Comparison of ENCODE assay signal across 18 mouse cellular contexts in genomic region chrX:142869844-142870243, GRCm38 (mm10).
DNase-seq lines count a peak whose midpoint lies in the region; ATAC-seq and TF ChIP-seq lines count a peak whose summit lies in the region.
"Had no signal": no experiment of that assay in that cellular context is flagged by ENCODE, and none has a peak within 500 bp of the region (broad histone marks: within the 10 kb centered on the region; RNA-seq: fewer than 3 reads in every experiment).

No protein-coding gene starts in this region.

- no peaks in the 10 kb centered on the region for H3K36me3 ChIP-seq in limb, embryonic 14.5 days (ENCODE audit: control insufficient read depth, insufficient read depth, low read length)
- H3K36me3 ChIP-seq in limb, embryonic 10.5 days, result no peaks in the 10 kb centered on the region
- H3K36me3 ChIP-seq: hindbrain, embryonic 13.5 days; lung, embryonic 15.5 days had no signal

- no peak overlapping the region for H3K4me3 ChIP-seq in limb, embryonic 14.5 days (replicated peaks; ENCODE audit: low read length)
- no peak overlapping the region for H3K4me3 ChIP-seq in limb, embryonic 10.5 days
- H3K4me3 ChIP-seq: erythroblast, embryonic 14.5 days; hindbrain, embryonic 13.5 days; lung, embryonic 15.5 days had no signal

- DNase-seq in gastrocnemius, adult 18-20 months (ENCODE audit: low spot score), result peak; percentile 1
- no peak for DNase-seq in gastrocnemius, postnatal 10 days
- DNase-seq in limb, embryonic 14.5 days (ENCODE audit: low spot score), result peak; percentile 38
- DNase-seq in limb, embryonic 10.5 days (ENCODE audit: low spot score), result no peak
- peak; percentile 87 for DNase-seq in brain, embryonic 14.5 days (ENCODE audit: low read depth)
- DNase-seq in retina, postnatal 1 day, result peak; percentile 81
- DNase-seq in c-Kit-positive CD71-positive TER-119-positive erythroid progenitor cells, embryonic 14.5 days (ENCODE audit: low spot score), result no peak
- DNase-seq: adrenal gland, adult 2 months; B cell, adult 2 months; cerebellum, adult 9-11 months; kidney, postnatal 10 days; right cerebral cortex, postnatal 14 days; thymus, postnatal 4 days had no signal

- no peaks in the 10 kb centered on the region for H3K4me1 ChIP-seq in limb, embryonic 14.5 days (ENCODE audit: control insufficient read depth, insufficient read depth, low read length)
- H3K4me1 ChIP-seq in limb, embryonic 10.5 days, result no peaks in the 10 kb centered on the region
- H3K4me1 ChIP-seq: hindbrain, embryonic 13.5 days; lung, embryonic 15.5 days had no signal

- H3K27ac ChIP-seq in limb, embryonic 14.5 days (replicated peaks; ENCODE audit: low read depth, low read length), result no peak overlapping the region
- H3K27ac ChIP-seq in limb, embryonic 10.5 days, result no peak overlapping the region
- H3K27ac ChIP-seq: hindbrain, embryonic 13.5 days; lung, embryonic 15.5 days had no signal

- H3K9ac ChIP-seq in limb, embryonic 14.5 days (ENCODE audit: low read depth, low read length, severe bottlenecking), result no peak overlapping the region
- H3K9ac ChIP-seq: hindbrain, embryonic 13.5 days; lung, embryonic 15.5 days had no signal

- H3K9me3 ChIP-seq in limb, embryonic 14.5 days (ENCODE audit: control insufficient read depth, low read length), result no peaks in the 10 kb centered on the region
- H3K9me3 ChIP-seq in limb, embryonic 10.5 days (replicated peaks), result no peaks in the 10 kb centered on the region
- H3K9me3 ChIP-seq: hindbrain, embryonic 13.5 days; lung, embryonic 15.5 days had no signal

- peak; percentile 47 for ATAC-seq in limb, embryonic 14.5 days (ENCODE audit: low FRiP score, low read depth)
- ATAC-seq: intestine, postnatal 0 days had no signal

- H3K27me3 ChIP-seq in limb, embryonic 14.5 days (ENCODE audit: control insufficient read depth, insufficient read depth, low read length), result no peaks in the 10 kb centered on the region
- peaks cover 48% of the 10 kb centered on the region for H3K27me3 ChIP-seq in limb, embryonic 10.5 days (ENCODE audit: low read depth, poor library complexity, severe bottlenecking)
- H3K27me3 ChIP-seq: lung, embryonic 15.5 days had no signal

- whole genome bisulfite sequencing in limb, embryonic 14.5 days, result 60% methylated on average over 2 of the region's 2 CpGs
- 93% methylated on average over 2 of the region's 2 CpGs for WGBS in limb, embryonic 10.5 days

- H3K4me2 ChIP-seq in limb, embryonic 14.5 days (replicated peaks; ENCODE audit: low read depth, low read length, severe bottlenecking), result no peak overlapping the region
- H3K4me2 ChIP-seq: heart, embryonic 11.5 days; hindbrain, embryonic 13.5 days; lung, embryonic 15.5 days had no signal

- TF ChIP-seq POLR2A in limb, embryonic 14.5 days (IDR thresholded peaks at IDR 0.05; ENCODE audit: borderline replicate concordance, extremely low read depth, insufficient read depth, insufficient read length), result no peak
- no peak for TF ChIP-seq POLR2A in brain, embryonic 14.5 days (IDR thresholded peaks at IDR 0.05; ENCODE audit: borderline replicate concordance, extremely low read depth, insufficient read depth, insufficient read length, poor library complexity, severe bottlenecking)

- no peak for TF ChIP-seq CTCF in brain, embryonic 14.5 days (IDR thresholded peaks at IDR 0.05; ENCODE audit: borderline replicate concordance, extremely low read depth, insufficient read depth, insufficient read length)

Comparison
In these comparisons a context has a peak if more than half of its experiments do, and no peak if none do; other contexts are left out.
1. DNase-seq: peak in gastrocnemius, adult 18-20 months (single experiment), limb, embryonic 14.5 days (single experiment), brain, embryonic 14.5 days (single experiment) and retina, postnatal 1 day (single experiment); none in gastrocnemius, postnatal 10 days (single experiment), limb, embryonic 10.5 days (single experiment) and c-Kit-positive CD71-positive TER-119-positive erythroid progenitor cells, embryonic 14.5 days (single experiment).